18 mouse cellular contexts compared by ENCODE assay signal in the genomic region with DNA sequence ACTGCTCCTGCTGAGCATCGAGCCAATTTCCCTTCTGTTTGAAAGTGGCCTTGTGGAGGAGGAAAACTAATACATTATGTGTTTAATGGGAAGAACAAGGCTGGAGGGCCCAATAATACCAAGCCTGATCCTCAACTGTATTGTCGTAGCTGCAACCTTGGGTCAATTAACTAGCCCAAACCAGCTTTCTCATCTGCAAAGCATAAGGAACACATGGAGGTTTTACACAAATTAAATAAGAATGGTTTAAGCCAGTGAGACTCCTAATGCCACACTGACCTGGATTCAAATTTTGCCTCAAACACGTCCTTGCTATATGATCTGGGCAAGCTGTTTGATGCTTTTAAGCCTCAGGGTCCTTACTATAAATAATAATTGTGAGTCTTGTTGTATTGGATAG.
"Had no signal": no experiment of that assay in that cellular context is flagged by ENCODE, and none has a peak within 500 bp of the region (broad histone marks: within the 10 kb centered on the region; RNA-seq: fewer than 3 reads in every experiment).

No protein-coding gene starts in this region.

- H3K4me3 ChIP-seq: kidney, embryonic 15.5 days; limb, embryonic 15.5 days; liver, embryonic 12.5 days; liver, embryonic 15.5 days; midbrain, embryonic 12.5 days; midbrain, embryonic 15.5 days; neural tube, embryonic 12.5 days; neural tube, embryonic 15.5 days; stomach, embryonic 15.5 days had no signal

- ATAC-seq: liver, embryonic 12.5 days; lung, postnatal 0 days; midbrain, embryonic 15.5 days had no signal

- H3K4me2 ChIP-seq: kidney, embryonic 15.5 days; limb, embryonic 15.5 days; liver, embryonic 12.5 days; liver, embryonic 15.5 days; midbrain, embryonic 12.5 days; midbrain, embryonic 15.5 days; neural tube, embryonic 12.5 days; neural tube, embryonic 15.5 days; stomach, embryonic 15.5 days had no signal

- H3K27ac ChIP-seq: kidney, embryonic 15.5 days; limb, embryonic 15.5 days; liver, embryonic 12.5 days; liver, embryonic 15.5 days; macrophage; midbrain, embryonic 12.5 days; midbrain, embryonic 15.5 days; neural tube, embryonic 12.5 days; neural tube, embryonic 15.5 days; stomach, embryonic 15.5 days had no signal

- H3K36me3 ChIP-seq: kidney, embryonic 15.5 days; limb, embryonic 15.5 days; liver, embryonic 12.5 days; liver, embryonic 15.5 days; midbrain, embryonic 12.5 days; midbrain, embryonic 15.5 days; neural tube, embryonic 12.5 days; neural tube, embryonic 15.5 days; stomach, embryonic 15.5 days had no signal

- H3K27me3 ChIP-seq: kidney, embryonic 15.5 days; limb, embryonic 15.5 days; liver, embryonic 12.5 days; liver, embryonic 15.5 days; midbrain, embryonic 12.5 days; midbrain, embryonic 15.5 days; neural tube, embryonic 12.5 days; neural tube, embryonic 15.5 days; stomach, embryonic 15.5 days had no signal

- H3K9me3 ChIP-seq: kidney, embryonic 15.5 days; limb, embryonic 15.5 days; liver, embryonic 12.5 days; liver, embryonic 15.5 days; midbrain, embryonic 12.5 days; midbrain, embryonic 15.5 days; neural tube, embryonic 12.5 days; neural tube, embryonic 15.5 days; stomach, embryonic 15.5 days had no signal

- H3K4me1 ChIP-seq: neural tube, embryonic 12.5 days had no signal

- H3K9ac ChIP-seq: kidney, embryonic 15.5 days; limb, embryonic 15.5 days; liver, embryonic 12.5 days; liver, embryonic 15.5 days; midbrain, embryonic 12.5 days; midbrain, embryonic 15.5 days; neural tube, embryonic 12.5 days; neural tube, embryonic 15.5 days; stomach, embryonic 15.5 days had no signal

- DNase-seq: kidney, adult 11 months; kidney, adult 8-10 months; kidney, postnatal 10 days; lung, adult 2 months; right cerebral cortex, postnatal 25 days; spleen, adult 18-20 months; thymus, postnatal 25 days had no signal
